Mouse (Mus musculus) heart, postnatal 14 days (tissue): ENCODE measurements at regions not wholly inside any gene's neighbourhood (a gene's known extent, or its start where the extent isn't known, plus 50 kb on each side); places are given as distances from the start of the nearest gene placed in this dataset.

Source experiments
- DNase-seq, 2 experiments: peaks; one replicate each; pipeline ENCODE4 v3.0.0; 2021 to 2022
- intact Hi-C: fragments of 180-260 bp; cut with DNase I; formaldehyde crosslinking; loops from one replicate; pipeline ENCODE4 v1.15.1; 2025

GRCm38 (mm10) chr7:68864322-68865031 lies 115.4 kb upstream of the Arrdc4 start:
- DNase-seq = no peak
- intact Hi-C loops = no loop called here

GRCm38 (mm10) chr7:68858471-68859210 lies 109.6 kb upstream of the Arrdc4 start:
- no peak for DNase-seq
- intact Hi-C loops = no loop called here

GRCm38 (mm10) chr7:68851981-68852575 lies 103.0 kb upstream of the Arrdc4 start:
- DNase-seq = no peak
- intact Hi-C loops = no loop called here

GRCm38 (mm10) chr7:68844606-68845005 lies 95.6 kb upstream of the Arrdc4 start:
- DNase-seq = no peak

GRCm38 (mm10) chr7:68843374-68843773 lies 94.3 kb upstream of the Arrdc4 start:
- intact Hi-C loops = no loop called here
- no peak for DNase-seq

More at GRCm38 (mm10) chr7:68844606-68845005, 95.6 kb upstream of the Arrdc4 start:
- intact Hi-C loops = no loop called here

- peak in 1 of 2 experiments; percentile 18 for DNase-seq
- intact Hi-C loops = loop anchor here (5.0 kb wide), 1 partner anchor 462 kb away; no protein-coding TSS in a partner anchor
Observed at GRCm38 (mm10) chr7:68833977-68834791, 85.1 kb upstream of the Arrdc4 start.

GRCm38 (mm10) chr7:68833517-68833916 lies 84.5 kb upstream of the Arrdc4 start:
- intact Hi-C loops = loop anchor here (5.0 kb wide), 1 partner anchor 461 kb away; no protein-coding TSS in a partner anchor
- DNase-seq = no peak

- intact Hi-C loops = loop anchor here (2.0 to 5.0 kb wide), 3 partner anchors 179 to 458 kb away; no protein-coding TSS in a partner anchor
Observed at GRCm38 (mm10) chr7:68829861-68830260, 80.8 kb upstream of the Arrdc4 start.

GRCm38 (mm10) chr7:68824399-68824798 lies 75.4 kb upstream of the Arrdc4 start:
- DNase-seq = no peak
- intact Hi-C loops = loop anchor here (5.0 kb wide), 3 partner anchors 77 to 342 kb away; partner anchors contain the start of gene Arrdc4

More at GRCm38 (mm10) chr7:68829861-68830260, 80.8 kb upstream of the Arrdc4 start:
- peak; percentile 85 to 91 for DNase-seq

GRCm38 (mm10) chr7:68823646-68824045 lies 74.6 kb upstream of the Arrdc4 start:
- no peak for DNase-seq
- intact Hi-C loops = loop anchor here (1.0 to 5.0 kb wide), 5 partner anchors 76 to 341 kb away; partner anchors contain the start of gene Arrdc4

- DNase-seq = peak; percentile 60 to 75
- intact Hi-C loops = loop anchor here (1.0 to 5.0 kb wide), 5 partner anchors 76 to 341 kb away; partner anchors contain the start of gene Arrdc4
Observed at GRCm38 (mm10) chr7:68823189-68823588, 74.1 kb upstream of the Arrdc4 start.

GRCm38 (mm10) chr7:68814823-68815666 lies 66.0 kb upstream of the Arrdc4 start:
- intact Hi-C loops = no loop called here
- no peak for DNase-seq

- DNase-seq = no peak
- intact Hi-C loops = no loop called here
Observed at GRCm38 (mm10) chr7:68809782-68810181, 60.7 kb upstream of the Arrdc4 start.
